Mouse (Mus musculus) embryonic fibroblast, embryonic 13.5 days (primary cell): Measurements from ENCODE around the gene Fhit.

Experiments
- CTCF ChIP-seq: IDR thresholded peaks from 2 replicates; pipeline ENCODE4 v1.5.1; 2011; ENCODE audit warnings: mild to moderate bottlenecking, control low read depth, low read length, moderate library complexity, borderline replicate concordance; ENCODE audit not compliant: insufficient read depth
- POLR2A ChIP-seq: IDR thresholded peaks from 2 replicates; pipeline ENCODE4 v1.6.1; 2011; ENCODE audit warnings: low read depth, mild to moderate bottlenecking, control low read depth, low read length, moderate library complexity

DNA sequence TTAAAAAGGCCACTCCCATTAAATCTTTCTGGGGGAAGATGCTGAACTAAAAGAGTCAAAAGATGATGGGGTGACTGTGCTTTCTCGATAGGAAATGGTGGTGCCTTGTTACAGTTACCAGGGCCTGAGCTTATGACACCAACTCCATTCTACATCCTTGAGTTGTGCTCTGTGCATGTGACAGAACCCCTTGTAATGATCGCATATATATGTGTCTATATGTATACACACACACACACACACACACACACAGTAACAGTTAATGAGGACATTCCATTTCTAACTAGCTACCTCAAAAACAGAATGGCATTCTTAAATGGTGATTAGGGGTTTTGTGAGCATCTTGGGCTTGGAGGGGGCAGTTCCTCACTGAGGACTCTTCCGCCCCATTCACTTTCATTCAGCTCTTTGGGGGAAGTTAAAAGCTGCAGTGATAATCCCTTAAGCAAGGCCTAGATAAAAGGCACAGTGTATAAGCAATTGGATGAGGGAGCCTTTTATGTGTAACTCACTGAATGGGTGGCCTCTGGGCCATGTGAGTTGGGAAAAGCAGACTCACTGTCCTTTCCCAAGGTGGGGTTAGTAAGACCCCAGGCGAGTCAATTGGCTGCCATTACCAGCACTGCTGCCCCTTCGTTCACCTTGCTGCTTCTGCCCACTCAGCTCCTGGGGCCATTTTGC lies 449.9 kb downstream of the Fhit start:
- TF ChIP-seq CTCF (no peak), POLR2A (no peak)
